Mouse (Mus musculus): Measurements from ENCODE around the gene Zmynd10.

The Zmynd10 gene

GRCm38 (mm10) chr9:107540420-107540819 is 6.7 kb upstream of the Zmynd10 start:
- in situ Hi-C loops (cut with MboI), result no loop called here

- in situ Hi-C loops (cut with MboI), result no loop called here
Measured at GRCm38 (mm10) chr9:107541005-107541404, 6.1 kb upstream of the Zmynd10 start.

GRCm38 (mm10) chr9:107541474-107542351 is 5.4 kb upstream of the Zmynd10 start, which contains the start of the genes Cyb561d2 and Nprl2:
TSS of gene Cyb561d2 (minus strand) at chr9:107542193.
TSS of gene Nprl2 (plus strand) at chr9:107542226.
- in situ Hi-C loops (cut with MboI), result no loop called here

GRCm38 (mm10) chr9:107542352-107542686 is 4.8 kb upstream of the Zmynd10 start:
- in situ Hi-C loops (cut with MboI), result no loop called here

- in situ Hi-C loops (cut with MboI), result no loop called here
Measured at GRCm38 (mm10) chr9:107542721-107543120, 4.4 kb upstream of the Zmynd10 start.

- in situ Hi-C loops (cut with MboI), result no loop called here
Measured at GRCm38 (mm10) chr9:107543299-107543698, 3.8 kb upstream of the Zmynd10 start.

- in situ Hi-C loops (cut with MboI), result no loop called here
Measured at GRCm38 (mm10) chr9:107544196-107544700, 2.9 kb upstream of the Zmynd10 start.

GRCm38 (mm10) chr9:107544729-107545128 is 2.4 kb upstream of the Zmynd10 start:
- in situ Hi-C loops (cut with MboI), result no loop called here

- in situ Hi-C loops (cut with MboI), result no loop called here
Measured at GRCm38 (mm10) chr9:107545199-107545598, 1.9 kb upstream of the Zmynd10 start.

- in situ Hi-C loops (cut with MboI), result no loop called here
Measured at GRCm38 (mm10) chr9:107545602-107546001, 1.5 kb upstream of the Zmynd10 start.

- in situ Hi-C loops (cut with MboI), result no loop called here
Measured at GRCm38 (mm10) chr9:107547957-107548356, 859 bp downstream of the Zmynd10 start.

GRCm38 (mm10) chr9:107548820-107549219 is 1.7 kb downstream of the Zmynd10 start:
- in situ Hi-C loops (cut with MboI), result no loop called here

GRCm38 (mm10) chr9:107549297-107550074 is 2.4 kb downstream of the Zmynd10 start:
- in situ Hi-C loops (cut with MboI), result no loop called here

GRCm38 (mm10) chr9:107550491-107551116 is 3.5 kb downstream of the Zmynd10 start:
- in situ Hi-C loops (cut with MboI), result no loop called here

- in situ Hi-C loops (cut with MboI), result no loop called here
Measured at GRCm38 (mm10) chr9:107551117-107551889, 4.2 kb downstream of the Zmynd10 start, which contains the start of gene Rassf1. TSS of gene Rassf1 (plus strand) at chr9:107551555.

GRCm38 (mm10) chr9:107551890-107552355 is 4.8 kb downstream of the Zmynd10 start:
- in situ Hi-C loops (cut with MboI), result no loop called here

- in situ Hi-C loops (cut with MboI), result no loop called here
Measured at GRCm38 (mm10) chr9:107552690-107553393, 5.7 kb downstream of the Zmynd10 start.

GRCm38 (mm10) chr9:107553541-107554318 is 6.6 kb downstream of the Zmynd10 start:
- in situ Hi-C loops (cut with MboI), result no loop called here

GRCm38 (mm10) chr9:107554319-107554825 is 7.3 kb downstream of the Zmynd10 start:
- in situ Hi-C loops (cut with MboI), result no loop called here
